Mouse (Mus musculus) ES-E14 (cell line): ENCODE measurements around the gene Tmem119. TPM values are rescaled to one million over a fixed set of nuclear protein-coding genes. Genes with fewer than 3 reads are reported as not detected.

Experiments
- DNase-seq: peaks from one replicate; pipeline ENCODE4 v3.0.0-alpha.2; 2013; ENCODE audit warnings: low read depth, low spot score
- H3K27ac ChIP-seq: 2 replicates; pipeline ENCODE4 v1.5.1; 2012; ENCODE audit warnings: low read depth, mild to moderate bottlenecking, low read length, moderate library complexity, mixed read lengths; ENCODE audit not compliant: poor library complexity, insufficient read depth, severe bottlenecking
- H3K36me3 ChIP-seq: 2 replicates; pipeline ENCODE4 v1.6.1; 2012; ENCODE audit warnings: mild to moderate bottlenecking, low read length, moderate library complexity, mixed read lengths; ENCODE audit not compliant: control insufficient read depth, poor library complexity, insufficient read depth, severe bottlenecking
- H3K4me1 ChIP-seq, 2 experiments: fragments of 150-350 bp in 1 of 2; sonication (generic) in 1 of 2; 2 replicates each; pipeline ENCODE4 v1.6.1; 2012; ENCODE audit warnings: low read length in 2 of 2, mild to moderate bottlenecking in 1 of 2, mixed read lengths in 1 of 2; ENCODE audit not compliant: control insufficient read depth in 2 of 2, insufficient read depth in 2 of 2, poor library complexity in 1 of 2
- H3K4me3 ChIP-seq, 2 experiments: fragments of 150-350 bp in 1 of 2; sonication (generic) in 1 of 2; 2 replicates each; pipeline ENCODE4 v1.5.1; 2012; ENCODE audit warnings: low read length in 2 of 2, low read depth in 1 of 2, mild to moderate bottlenecking in 1 of 2, mixed read lengths in 1 of 2; ENCODE audit not compliant: insufficient read depth in 1 of 2, poor library complexity in 1 of 2, severe bottlenecking in 1 of 2
- H3K9ac ChIP-seq: 2 replicates; pipeline ENCODE4 v1.6.1; 2012; ENCODE audit warnings: low read depth, mild to moderate bottlenecking, low read length, mixed read lengths; ENCODE audit not compliant: poor library complexity, insufficient read depth, severe bottlenecking
- H3K9me3 ChIP-seq: fragments of 150-350 bp; sonication (generic); 2 replicates; pipeline ENCODE4 v1.6.1; 2012; ENCODE audit warnings: low read depth, mild to moderate bottlenecking, low read length; ENCODE audit not compliant: control insufficient read depth, insufficient read depth
- CHD2 ChIP-seq: IDR thresholded peaks from 2 replicates; pipeline ENCODE4 v1.6.1; 2014; ENCODE audit warnings: mild to moderate bottlenecking, low read depth, low read length, inconsistent platforms
- HCFC1 ChIP-seq: IDR thresholded peaks from 2 replicates; pipeline ENCODE4 v1.6.1; 2012; ENCODE audit warnings: low read length, inconsistent platforms, borderline replicate concordance; ENCODE audit not compliant: insufficient read depth
- MAFK ChIP-seq: IDR thresholded peaks from 2 replicates; pipeline ENCODE4 v1.6.1; 2014; ENCODE audit warnings: mild to moderate bottlenecking, low read depth, low read length, inconsistent platforms; ENCODE audit not compliant: insufficient read depth
- ZC3H11A ChIP-seq: IDR thresholded peaks from 2 replicates; pipeline ENCODE4 v1.6.1; 2012; ENCODE audit warnings: low read depth, mild to moderate bottlenecking, inconsistent platforms, low read length, borderline replicate concordance
- ZNF384 ChIP-seq: IDR thresholded peaks from 2 replicates; pipeline ENCODE4 v1.6.1; 2012; ENCODE audit warnings: low read depth, low read length, inconsistent platforms
- in situ Hi-C, 2 experiments: fragments of 600-800 bp; cut with MboI; formaldehyde crosslinking; loops; one replicate each; pipeline ENCODE4 v1.15.1; 2025; ENCODE audit warnings: low sequenced_read_pairs in 2 of 2, inconsistent platforms in 1 of 2; ENCODE audit not compliant: unreplicated experiment in 2 of 2
- total RNA-seq: library from RNA; depleted of rRNA; stranded (reverse); fragments of 300-350 nt; gene quantifications from 2 replicates; pipeline ENCODE4 v1.2.3, GENCODE M21; 2012; rRNA removed

Tmem119 gene
- total RNA-seq: 3.3 and 7.1 TPM in 2 replicates

- peak within 1 kb of the TSS in 1 of 2 experiments; percentile 13; a peak in 1 of 4 replicates for H3K4me3 ChIP-seq
- H3K4me1 ChIP-seq: peaks cover 4 to 16% of the 10 kb centered on the region in 2 experiments; a peak in 3 of 4 replicates
- no peaks in the 10 kb centered on the region for H3K9me3 ChIP-seq
- DNase-seq: no peak
- no peak within 1 kb of the TSS for H3K27ac ChIP-seq
- in situ Hi-C loops: no loop called here
- TF ChIP-seq CHD2: no peak
- no peak for TF ChIP-seq MAFK
- no peak for TF ChIP-seq ZNF384
- TF ChIP-seq HCFC1: no peak
- no peak for TF ChIP-seq ZC3H11A
- no peak within 1 kb of the TSS for H3K9ac ChIP-seq
- no peaks in the 10 kb centered on the region for H3K36me3 ChIP-seq
Observed at GRCm38 (mm10) chr5:113800280-113800679, at the start of gene Tmem119. TSS of gene Tmem119 (minus strand) at chr5:113800516.

GRCm38 (mm10) chr5:113847636-113848035 is 47.3 kb upstream of the Tmem119 start:
- Histone ChIP-seq H3K36me3 (peaks cover 69% of the 10 kb centered on the region), H3K27ac (no peak overlapping the region), H3K9ac (no peak overlapping the region), H3K4me3 (no peak overlapping the region), H3K4me1 (peaks cover 0 to 17% of the 10 kb centered on the region in 2 experiments; a peak in 2 of 4 replicates), H3K9me3 (no peaks in the 10 kb centered on the region)
- no peak for DNase-seq
- in situ Hi-C loops: no loop called here
- no peak for TF ChIP-seq ZNF384
- TF ChIP-seq MAFK: no peak
- no peak for TF ChIP-seq CHD2
- TF ChIP-seq ZC3H11A: no peak
- TF ChIP-seq HCFC1: no peak

DNA sequence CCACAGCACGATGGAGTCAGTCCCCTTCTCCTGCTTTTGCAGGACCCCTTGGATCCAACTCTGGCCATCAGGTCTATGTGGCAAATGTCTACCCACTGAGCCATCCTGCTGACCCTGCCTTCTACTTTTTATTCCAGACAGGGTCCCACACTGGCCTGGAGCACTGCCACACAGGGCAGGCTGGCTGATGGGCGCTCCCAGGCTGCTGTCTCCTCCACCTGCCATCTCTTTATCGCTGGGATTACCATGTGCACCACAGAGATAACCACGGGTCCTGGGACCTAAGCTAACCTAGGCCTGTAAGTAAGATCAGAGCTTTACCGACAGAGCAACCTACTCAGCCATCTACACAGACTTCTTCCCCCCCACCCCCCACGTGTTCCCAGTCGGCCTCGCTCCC is 46.3 kb upstream of the Tmem119 start:
- H3K36me3 ChIP-seq: peaks cover 66% of the 10 kb centered on the region
- in situ Hi-C loops: no loop called here
- no peak for TF ChIP-seq HCFC1
- TF ChIP-seq MAFK: no peak
- TF ChIP-seq ZNF384: no peak
- no peak for TF ChIP-seq CHD2
- no peak for TF ChIP-seq ZC3H11A
- H3K27ac ChIP-seq: no peak overlapping the region
- H3K4me1 ChIP-seq: peaks cover 0 to 21% of the 10 kb centered on the region in 2 experiments; a peak in 2 of 4 replicates
- no peaks in the 10 kb centered on the region for H3K9me3 ChIP-seq
- DNase-seq: no peak
- H3K9ac ChIP-seq: no peak overlapping the region
- no peak overlapping the region for H3K4me3 ChIP-seq

DNA sequence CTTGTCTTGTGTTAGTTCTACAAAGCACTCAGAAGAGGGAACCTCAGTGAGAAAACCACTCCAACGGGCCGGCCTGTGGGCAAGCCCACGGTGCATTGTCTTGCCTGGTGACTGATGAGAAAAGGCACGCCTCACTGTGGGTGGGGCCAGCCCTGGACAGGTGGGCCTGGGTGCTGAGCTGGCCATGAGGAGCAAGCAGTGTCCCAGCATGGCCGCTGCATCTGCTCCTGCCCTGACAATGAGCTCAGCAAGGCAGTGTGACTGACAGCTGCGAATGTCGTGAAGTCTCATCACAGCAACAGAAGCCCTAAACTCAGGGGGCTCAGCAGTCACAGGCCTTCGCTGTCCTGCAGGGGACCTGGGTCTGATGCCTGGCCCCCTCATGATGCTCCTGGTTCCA is 45.3 kb upstream of the Tmem119 start:
- H3K4me1 ChIP-seq: peaks cover 0 to 23% of the 10 kb centered on the region in 2 experiments; a peak in 2 of 4 replicates
- DNase-seq: no peak
- H3K9ac ChIP-seq: no peak overlapping the region
- H3K9me3 ChIP-seq: no peaks in the 10 kb centered on the region
- no peak overlapping the region for H3K4me3 ChIP-seq
- peaks cover 59% of the 10 kb centered on the region for H3K36me3 ChIP-seq
- no peak overlapping the region for H3K27ac ChIP-seq
- no peak for TF ChIP-seq ZNF384
- no peak for TF ChIP-seq ZC3H11A
- TF ChIP-seq MAFK: no peak
- TF ChIP-seq CHD2: no peak
- no peak for TF ChIP-seq HCFC1
- in situ Hi-C loops: no loop called here

GRCm38 (mm10) chr5:113844721-113845120 is 44.4 kb upstream of the Tmem119 start:
- Histone ChIP-seq H3K27ac (peak overlapping the region; percentile 45; the same call in 1 of the 2 replicates), H3K9ac (peak overlapping the region; percentile 38; the same call in 1 of the 2 replicates), H3K9me3 (no peaks in the 10 kb centered on the region), H3K4me3 (no peak overlapping the region), H3K36me3 (peaks cover 50% of the 10 kb centered on the region), H3K4me1 (peaks cover 3 to 25% of the 10 kb centered on the region in 2 experiments; a peak in 3 of 4 replicates)
- peak; percentile 78 for DNase-seq
- TF ChIP-seq ZNF384 (no peak), MAFK (no peak), HCFC1 (no peak), ZC3H11A (no peak), CHD2 (no peak)
- in situ Hi-C loops: no loop called here
